Mouse (Mus musculus) limb, embryonic 15.5 days (tissue): ENCODE results near the gene Gm11627. TPM values are rescaled to one million over a fixed set of nuclear protein-coding genes. Genes with fewer than 3 reads are reported as not detected.

Experiments
- polyA plus RNA-seq: library from polyadenylated mRNA; unstranded; fragments of >200 nt; fragmentation: Nextera tagmentation; extraction: Ambion mirVana; gene quantifications from 2 replicates; pipeline ENCODE4 v1.2.1, GENCODE M21; 2015

The Gm11627 gene
- polyA plus RNA-seq, 1 experiment from 2014 or later = 11.3 TPM

Other genes starting within 250 kb of the Gm11627 start
- gene Slc4a1, start 213.3 kb downstream of the Gm11627 start, polyA plus RNA-seq = 5.9 and 10.4 TPM in 2 replicates
- gene Rundc3a, start 186.1 kb downstream of the Gm11627 start, polyA plus RNA-seq = 1.2 and 1.6 TPM in 2 replicates
- gene Slc25a39, start 171.5 kb downstream of the Gm11627 start, polyA plus RNA-seq = 184 and 195 TPM in 2 replicates
- 192 and 215 TPM in 2 replicates for gene Grn, start 149.1 kb downstream of the Gm11627 start, polyA plus RNA-seq
- 4.9 and 5.7 TPM in 2 replicates for gene Fam171a2, start 131.8 kb downstream of the Gm11627 start, polyA plus RNA-seq
- 6.6 and 6.9 TPM in 2 replicates for gene Itga2b, start 109.3 kb downstream of the Gm11627 start, polyA plus RNA-seq
- 46.2 and 56.5 TPM in 2 replicates for gene Gpatch8, start 23.1 kb downstream of the Gm11627 start, polyA plus RNA-seq
- 41.0 and 48.5 TPM in 2 replicates for gene Fzd2, start 24.9 kb upstream of the Gm11627 start, polyA plus RNA-seq
- gene Meioc, start 84.3 kb upstream of the Gm11627 start, polyA plus RNA-seq = 0.81 and 0.90 TPM in 2 replicates
- 40.7 and 46.7 TPM in 2 replicates for gene Ccdc43, start 118.3 kb upstream of the Gm11627 start, polyA plus RNA-seq
- gene Adam11, start 182.0 kb upstream of the Gm11627 start, polyA plus RNA-seq = 5.1 and 6.0 TPM in 2 replicates
- gene Gjc1, start 240.2 kb upstream of the Gm11627 start, polyA plus RNA-seq = 46.3 and 57.6 TPM in 2 replicates